Mouse (Mus musculus) forebrain, embryonic 13.5 days (tissue): ENCODE measurements around the gene Elmsan1. TPM values are rescaled to one million over a fixed set of nuclear protein-coding genes. Genes with fewer than 3 reads are reported as not detected.

ENCODE experiments used
- ATAC-seq: fragments of 200-750 bp; cut with Nextera tagmentation; 2 replicates; pipeline ENCODE4 v1.8.0; 2017
- H3K27ac ChIP-seq: fragments of 300-500 bp; sonication (generic); 2 replicates; pipeline ENCODE4 v1.5.1; 2015; ENCODE audit warnings: inconsistent platforms, mild to moderate bottlenecking, moderate library complexity
- H3K27me3 ChIP-seq: fragments of 300-500 bp; sonication (generic); 2 replicates; pipeline ENCODE4 v1.6.1; 2015; ENCODE audit warnings: mild to moderate bottlenecking, inconsistent platforms
- H3K36me3 ChIP-seq: fragments of 300-500 bp; sonication (generic); 2 replicates; pipeline ENCODE4 v1.6.1; 2015; ENCODE audit warnings: mild to moderate bottlenecking, inconsistent platforms; ENCODE audit not compliant: poor library complexity, severe bottlenecking
- H3K4me1 ChIP-seq: fragments of 300-500 bp; sonication (generic); 2 replicates; pipeline ENCODE4 v1.6.1; 2015; ENCODE audit warnings: inconsistent platforms
- H3K4me2 ChIP-seq: fragments of 300-500 bp; sonication (generic); 2 replicates; pipeline ENCODE4 v1.6.1; 2015; ENCODE audit warnings: inconsistent platforms, mild to moderate bottlenecking, moderate library complexity
- H3K4me3 ChIP-seq: fragments of 300-500 bp; sonication (generic); 2 replicates; pipeline ENCODE4 v1.5.1; 2015; ENCODE audit warnings: mild to moderate bottlenecking, inconsistent platforms
- H3K9ac ChIP-seq: fragments of 300-500 bp; sonication (generic); 2 replicates; pipeline ENCODE4 v1.6.1; 2015; ENCODE audit warnings: mild to moderate bottlenecking, inconsistent platforms
- H3K9me3 ChIP-seq: fragments of 300-500 bp; sonication (generic); replicated peaks from 2 replicates; pipeline ENCODE4 v1.6.1; 2016; ENCODE audit warnings: inconsistent platforms
- WGBS: fragments of 180-500 bp; shearing (Covaris S2); methylation state at CpG from one replicate; pipeline ENCODE4 v1.1.7; 2015; 5-methylcytosine and 5-hydroxymethylcytosine counted together
- polyA plus RNA-seq: library from polyadenylated mRNA; unstranded; fragments of >200 nt; fragmentation: Nextera tagmentation; extraction: Ambion mirVana; gene quantifications from 2 replicates; pipeline ENCODE4 v1.2.1, GENCODE M21; 2015

The Elmsan1 gene
- polyA plus RNA-seq, 1 experiment from 2014 or later, result 5.0 TPM

DNA sequence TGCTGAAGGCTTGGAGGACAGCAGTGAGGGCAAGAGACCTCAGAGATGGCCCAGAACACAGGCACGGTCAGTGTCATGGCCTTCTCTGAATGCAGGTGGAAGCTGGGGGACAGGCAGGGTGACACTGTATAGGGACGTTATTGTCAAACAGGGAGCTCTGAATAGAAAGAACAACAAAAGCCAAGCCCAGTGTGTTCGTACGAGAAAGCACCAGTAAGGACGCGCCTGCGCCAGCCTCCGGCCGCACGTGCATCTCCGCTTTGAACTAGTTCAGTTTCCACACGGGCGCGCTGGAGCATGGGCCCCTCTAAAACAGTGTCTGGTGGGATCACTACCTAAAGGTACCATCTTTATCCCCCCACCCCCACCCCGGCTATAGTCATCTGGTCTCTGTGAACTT is 68.7 kb downstream of the Elmsan1 start:
- no peaks in the 10 kb centered on the region for H3K9me3 ChIP-seq
- H3K4me2 ChIP-seq, result peak overlapping the region; percentile 18; the same call in 1 of the 2 replicates
- H3K4me3 ChIP-seq, result no peak overlapping the region
- H3K4me1 ChIP-seq, result peaks cover 27% of the 10 kb centered on the region
- peak overlapping the region; percentile 54 for H3K27ac ChIP-seq
- peaks cover 37% of the 10 kb centered on the region for H3K36me3 ChIP-seq
- H3K27me3 ChIP-seq, result no peaks in the 10 kb centered on the region
- 56% methylated on average over 15 of the region's 15 CpGs for WGBS
- no peak for ATAC-seq
- H3K9ac ChIP-seq, result no peak overlapping the region

- peak overlapping the region; percentile 68; the same call in 1 of the 2 replicates for H3K27ac ChIP-seq
- H3K27me3 ChIP-seq, result no peaks in the 10 kb centered on the region
- WGBS, result under 1% methylated on average over 10 of the region's 10 CpGs
- peaks cover 31% of the 10 kb centered on the region for H3K36me3 ChIP-seq
- H3K4me2 ChIP-seq, result peak overlapping the region; percentile 90
- H3K4me3 ChIP-seq, result peak overlapping the region; percentile 60
- H3K9ac ChIP-seq, result peak overlapping the region; percentile 72
- H3K4me1 ChIP-seq, result peaks cover 27% of the 10 kb centered on the region
- peak; percentile 56 for ATAC-seq
- no peaks in the 10 kb centered on the region for H3K9me3 ChIP-seq
These were observed 70.1 kb downstream of the Elmsan1 start for GRCm38 (mm10) chr12:84148622-84149012.

- Histone ChIP-seq H3K36me3 (peaks cover 28% of the 10 kb centered on the region), H3K4me1 (peaks cover 27% of the 10 kb centered on the region), H3K9ac (peak within 1 kb of the TSS; percentile 72), H3K27me3 (no peaks in the 10 kb centered on the region), H3K9me3 (no peaks in the 10 kb centered on the region), H3K4me2 (peak within 1 kb of the TSS; percentile 90), H3K27ac (peak within 1 kb of the TSS; percentile 68), H3K4me3 (peak within 1 kb of the TSS; percentile 60)
- peak; percentile 97 for ATAC-seq
- under 1% methylated on average over 49 of the region's 50 CpGs for WGBS
These were observed 70.6 kb downstream of the Elmsan1 start, which contains the start of gene Pnma1 for GRCm38 (mm10) chr12:84147954-84148621. Gene Pnma1, minus strand, starts transcription at chr12:84148489.

GRCm38 (mm10) chr12:84142281-84143050 is 76.2 kb downstream of the Elmsan1 start:
- ATAC-seq, result no peak
- no peak overlapping the region for H3K9ac ChIP-seq
- 62% methylated on average over 14 of the region's 14 CpGs for WGBS

DNA sequence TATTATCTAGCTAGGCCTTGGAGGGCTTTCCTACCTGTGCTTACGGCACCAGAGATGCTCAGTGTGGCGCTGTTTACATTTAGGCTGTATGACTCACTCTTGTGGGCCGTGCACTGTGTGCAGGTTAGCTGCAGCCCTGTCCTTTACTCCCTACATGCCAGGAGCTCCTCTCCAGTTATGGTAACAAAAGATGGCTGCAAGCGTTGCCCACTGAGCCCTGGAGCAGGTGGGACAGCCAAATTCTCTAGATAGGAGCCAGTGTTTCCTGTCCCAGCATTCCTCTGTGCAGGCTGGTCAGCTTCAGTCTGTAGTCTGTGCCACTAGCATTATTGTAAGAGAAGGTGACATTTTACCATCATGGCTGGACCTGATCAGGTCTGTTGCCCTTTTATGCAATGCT is 77.4 kb downstream of the Elmsan1 start:
- Histone ChIP-seq H3K27me3 (no peaks in the 10 kb centered on the region), H3K36me3 (peaks cover 34% of the 10 kb centered on the region), H3K9me3 (no peaks in the 10 kb centered on the region), H3K27ac (no peak overlapping the region), H3K9ac (no peak overlapping the region), H3K4me2 (no peak overlapping the region), H3K4me3 (no peak overlapping the region), H3K4me1 (no peaks in the 10 kb centered on the region)
- ATAC-seq, result no peak
- WGBS, result 93% methylated on average over 4 of the region's 4 CpGs

More at GRCm38 (mm10) chr12:84142281-84143050, 76.2 kb downstream of the Elmsan1 start:
- Histone ChIP-seq H3K9me3 (no peaks in the 10 kb centered on the region), H3K27me3 (no peaks in the 10 kb centered on the region), H3K36me3 (peaks cover 22% of the 10 kb centered on the region), H3K4me3 (no peak overlapping the region), H3K4me2 (no peak overlapping the region), H3K4me1 (peaks cover 6% of the 10 kb centered on the region; the same call in 1 of the 2 replicates), H3K27ac (no peak overlapping the region)

GRCm38 (mm10) chr12:84140135-84140534 is 78.5 kb downstream of the Elmsan1 start:
- WGBS, result 76% methylated on average over 4 of the region's 4 CpGs
- Histone ChIP-seq H3K9me3 (no peaks in the 10 kb centered on the region), H3K9ac (no peak overlapping the region), H3K27me3 (no peaks in the 10 kb centered on the region), H3K36me3 (peaks cover 45% of the 10 kb centered on the region), H3K4me2 (no peak overlapping the region), H3K27ac (no peak overlapping the region), H3K4me1 (no peaks in the 10 kb centered on the region), H3K4me3 (no peak overlapping the region)
- ATAC-seq, result no peak

- 93% methylated on average over 7 of the region's 7 CpGs for WGBS
- Histone ChIP-seq H3K9me3 (no peaks in the 10 kb centered on the region), H3K4me2 (no peak overlapping the region), H3K4me3 (no peak overlapping the region), H3K36me3 (peaks cover 42% of the 10 kb centered on the region), H3K27ac (no peak overlapping the region), H3K27me3 (no peaks in the 10 kb centered on the region), H3K4me1 (no peaks in the 10 kb centered on the region), H3K9ac (no peak overlapping the region)
- no peak for ATAC-seq
These were observed 81.5 kb downstream of the Elmsan1 start for GRCm38 (mm10) chr12:84137131-84137530.

DNA sequence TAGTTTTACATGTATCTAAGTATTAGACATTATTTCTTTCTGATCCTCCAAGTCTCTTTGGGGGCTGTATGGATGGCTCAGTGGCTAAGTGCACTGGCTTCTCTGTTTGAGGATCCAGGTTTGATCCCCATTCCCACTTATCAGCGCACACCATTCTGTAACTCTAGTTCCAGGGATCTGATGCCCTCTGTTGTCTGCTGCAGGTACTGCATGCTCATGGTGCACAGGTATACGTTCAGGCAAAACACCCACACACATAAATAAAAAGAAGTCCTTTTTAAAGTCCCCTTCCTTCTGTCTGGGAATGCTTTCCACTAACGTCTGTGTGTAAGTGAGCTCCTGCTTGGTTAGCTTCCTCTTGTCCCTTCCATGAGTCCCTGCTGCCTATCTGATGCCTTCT is 86.4 kb downstream of the Elmsan1 start:
- ATAC-seq, result no peak
- H3K36me3 ChIP-seq, result peaks cover 49% of the 10 kb centered on the region
- H3K4me2 ChIP-seq, result no peak overlapping the region
- H3K4me3 ChIP-seq, result no peak overlapping the region
- no peak overlapping the region for H3K9ac ChIP-seq
- 59% methylated on average over 3 of the region's 3 CpGs for WGBS
- no peaks in the 10 kb centered on the region for H3K4me1 ChIP-seq
- H3K9me3 ChIP-seq, result no peaks in the 10 kb centered on the region
- H3K27ac ChIP-seq, result no peak overlapping the region
- no peaks in the 10 kb centered on the region for H3K27me3 ChIP-seq

DNA sequence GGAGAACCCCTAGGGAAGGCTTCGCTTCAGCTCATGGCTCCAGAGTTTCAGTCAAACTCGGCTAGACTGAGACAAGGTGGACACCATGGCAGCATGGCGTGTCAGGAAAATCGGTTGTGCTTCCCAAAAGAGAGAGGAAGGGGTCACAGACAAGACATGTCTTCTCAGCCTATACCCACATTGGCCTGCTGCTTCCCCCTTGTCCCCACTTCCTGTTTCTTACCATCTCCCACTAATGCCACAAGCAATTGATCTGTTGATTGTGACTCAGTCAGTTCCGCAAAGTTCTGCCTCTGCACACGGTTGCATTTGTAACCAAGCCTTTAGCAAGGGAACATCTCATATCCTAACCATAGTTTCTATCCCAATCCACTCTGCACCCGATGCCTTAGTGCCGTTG is 88.8 kb downstream of the Elmsan1 start:
- Histone ChIP-seq H3K36me3 (peaks cover 33% of the 10 kb centered on the region), H3K4me1 (no peaks in the 10 kb centered on the region), H3K27ac (no peak overlapping the region), H3K9me3 (no peaks in the 10 kb centered on the region), H3K4me3 (no peak overlapping the region), H3K27me3 (no peaks in the 10 kb centered on the region), H3K4me2 (no peak overlapping the region), H3K9ac (no peak overlapping the region)
- no peak for ATAC-seq
- 97% methylated on average over 8 of the region's 8 CpGs for WGBS

DNA sequence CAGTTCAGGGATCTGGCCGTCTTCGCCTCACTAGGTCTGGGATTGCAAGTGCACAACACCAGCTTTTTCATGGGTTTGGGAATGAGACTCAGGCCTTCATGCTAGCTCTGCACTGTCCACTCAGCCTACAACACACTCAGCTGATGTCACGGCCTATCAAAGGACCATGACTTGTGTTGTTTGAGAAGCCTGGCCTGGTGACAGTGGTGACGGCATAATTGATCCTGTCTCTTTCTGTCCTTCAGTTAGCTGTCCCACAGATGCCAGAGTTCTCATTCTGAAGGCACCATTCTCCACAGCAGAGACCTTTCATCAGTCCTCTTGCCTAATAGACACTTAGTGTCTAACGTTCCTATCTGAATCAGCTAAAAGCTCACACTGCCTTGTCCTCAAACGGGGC is 90.1 kb downstream of the Elmsan1 start:
- 89% methylated on average over 6 of the region's 6 CpGs for WGBS
- peaks cover 35% of the 10 kb centered on the region for H3K36me3 ChIP-seq

DNA sequence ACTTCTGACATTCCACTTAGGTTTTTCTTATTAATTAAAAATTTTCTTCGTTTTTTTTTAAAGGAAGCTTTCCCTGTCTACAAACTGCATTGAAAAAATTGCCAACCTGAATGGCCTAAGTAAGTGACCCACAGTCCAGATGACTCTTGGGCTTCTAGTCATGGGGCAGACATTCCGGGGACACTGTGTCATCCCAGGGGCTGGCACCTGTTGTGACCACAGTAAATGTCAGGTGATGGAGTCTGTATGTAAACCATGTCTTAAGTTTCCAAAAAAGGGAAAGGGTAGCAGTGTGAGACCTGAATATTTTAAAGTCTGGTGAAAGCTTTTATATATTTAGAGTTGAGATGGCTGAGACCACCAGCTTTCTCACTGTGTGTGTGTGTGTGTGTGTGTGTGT is 91.8 kb downstream of the Elmsan1 start:
- Histone ChIP-seq H3K9ac (no peak overlapping the region), H3K4me2 (no peak overlapping the region), H3K4me1 (no peaks in the 10 kb centered on the region), H3K27ac (no peak overlapping the region), H3K9me3 (no peaks in the 10 kb centered on the region), H3K36me3 (peaks cover 34% of the 10 kb centered on the region), H3K27me3 (no peaks in the 10 kb centered on the region), H3K4me3 (no peak overlapping the region)
- WGBS, result 83% methylated on average over 2 of the region's 2 CpGs
- ATAC-seq, result no peak

More for the DNA sequence above, 90.1 kb downstream of the Elmsan1 start:
- H3K27ac ChIP-seq, result no peak overlapping the region
- H3K27me3 ChIP-seq, result no peaks in the 10 kb centered on the region
- no peaks in the 10 kb centered on the region for H3K4me1 ChIP-seq
- no peak overlapping the region for H3K4me3 ChIP-seq
- H3K9ac ChIP-seq, result no peak overlapping the region
- no peak for ATAC-seq
- H3K9me3 ChIP-seq, result no peaks in the 10 kb centered on the region
- no peak overlapping the region for H3K4me2 ChIP-seq

GRCm38 (mm10) chr12:84125892-84126291 is 92.8 kb downstream of the Elmsan1 start:
- Histone ChIP-seq H3K27me3 (no peaks in the 10 kb centered on the region), H3K4me1 (no peaks in the 10 kb centered on the region), H3K4me3 (no peak overlapping the region), H3K27ac (no peak overlapping the region), H3K36me3 (peaks cover 31% of the 10 kb centered on the region), H3K9me3 (no peaks in the 10 kb centered on the region), H3K9ac (no peak overlapping the region), H3K4me2 (no peak overlapping the region)
- 92% methylated on average over 12 of the region's 12 CpGs for WGBS
- no peak for ATAC-seq
